Comparison of ENCODE assay signal across 14 mouse cellular contexts in genomic region chr6:96420515-96420914, GRCm38 (mm10).
DNase-seq lines count a peak whose midpoint lies in the region; ATAC-seq and TF ChIP-seq lines count a peak whose summit lies in the region.
"Had no signal": no experiment of that assay in that cellular context is flagged by ENCODE, and none has a peak within 500 bp of the region (broad histone marks: within the 10 kb centered on the region; RNA-seq: fewer than 3 reads in every experiment).

No protein-coding gene starts in this region.

- 0 out of 2 replicates have a peak, but pooled peaks have one; percentile 63 for ATAC-seq in hindbrain, embryonic 12.5 days (ENCODE audit: low FRiP score)
- ATAC-seq in hindbrain, postnatal 0 days: no peak
- peak; percentile 68; the same call in 1 of the 2 replicates for ATAC-seq in forebrain, embryonic 15.5 days (replicated peaks)
- peak; percentile 75; the same call in 1 of the 2 replicates for ATAC-seq in midbrain, embryonic 15.5 days (replicated peaks)
- ATAC-seq: lung, postnatal 0 days; Patski had no signal

- H3K9ac ChIP-seq in hindbrain, embryonic 12.5 days: no peak overlapping the region
- H3K9ac ChIP-seq in hindbrain, postnatal 0 days (replicated peaks; ENCODE audit: low read length): no peak overlapping the region
- H3K9ac ChIP-seq in forebrain, embryonic 15.5 days (replicated peaks): no peak overlapping the region
- H3K9ac ChIP-seq in midbrain, embryonic 15.5 days: no peak overlapping the region

- no peaks in the 10 kb centered on the region for H3K27me3 ChIP-seq in hindbrain, embryonic 12.5 days
- no peaks in the 10 kb centered on the region for H3K27me3 ChIP-seq in hindbrain, postnatal 0 days (ENCODE audit: insufficient read depth, low read length)
- H3K27me3 ChIP-seq in forebrain, embryonic 15.5 days: 0 out of 2 replicates have a peak, but pooled peaks cover 8% of the 10 kb centered on the region
- H3K27me3 ChIP-seq in midbrain, embryonic 15.5 days (replicated peaks): no peaks in the 10 kb centered on the region
- H3K27me3 ChIP-seq: Patski had no signal

- H3K4me3 ChIP-seq in hindbrain, embryonic 12.5 days: no peak overlapping the region
- H3K4me3 ChIP-seq in hindbrain, postnatal 0 days (ENCODE audit: low read length): no peak overlapping the region
- H3K4me3 ChIP-seq in forebrain, embryonic 15.5 days: no peak overlapping the region
- H3K4me3 ChIP-seq in midbrain, embryonic 15.5 days: no peak overlapping the region

- TF ChIP-seq CTCF in hindbrain, postnatal 0 days (IDR thresholded peaks at IDR 0.05; ENCODE audit: low read depth): no peak
- no peak for TF ChIP-seq CTCF in brain, embryonic 14.5 days (IDR thresholded peaks at IDR 0.05; ENCODE audit: borderline replicate concordance, extremely low read depth, insufficient read depth, insufficient read length)

- 0 out of 2 replicates have a peak, but pooled peaks cover 5% of the 10 kb centered on the region for H3K4me1 ChIP-seq in hindbrain, embryonic 12.5 days
- H3K4me1 ChIP-seq in hindbrain, postnatal 0 days (ENCODE audit: insufficient read depth, low read length): no peaks in the 10 kb centered on the region
- peaks cover 9% of the 10 kb centered on the region for H3K4me1 ChIP-seq in forebrain, embryonic 15.5 days
- peaks cover 8% of the 10 kb centered on the region; the same call in 1 of the 2 replicates for H3K4me1 ChIP-seq in midbrain, embryonic 15.5 days

- H3K9me3 ChIP-seq in hindbrain, embryonic 12.5 days (replicated peaks): no peaks in the 10 kb centered on the region
- H3K9me3 ChIP-seq in hindbrain, postnatal 0 days (ENCODE audit: low read length): no peaks in the 10 kb centered on the region
- no peaks in the 10 kb centered on the region for H3K9me3 ChIP-seq in forebrain, embryonic 15.5 days
- no peaks in the 10 kb centered on the region for H3K9me3 ChIP-seq in midbrain, embryonic 15.5 days

- H3K4me2 ChIP-seq in hindbrain, embryonic 12.5 days (replicated peaks): no peak overlapping the region
- no peak overlapping the region for H3K4me2 ChIP-seq in hindbrain, postnatal 0 days (ENCODE audit: low read depth, low read length)
- no peak overlapping the region for H3K4me2 ChIP-seq in forebrain, embryonic 15.5 days (replicated peaks)
- H3K4me2 ChIP-seq in midbrain, embryonic 15.5 days: no peak overlapping the region
- H3K4me2 ChIP-seq: heart, embryonic 11.5 days had no signal

- no peak for TF ChIP-seq POLR2A in brain, embryonic 14.5 days (IDR thresholded peaks at IDR 0.05; ENCODE audit: borderline replicate concordance, extremely low read depth, insufficient read depth, insufficient read length, poor library complexity, severe bottlenecking)

- H3K27ac ChIP-seq in hindbrain, embryonic 12.5 days: no peak overlapping the region
- no peak overlapping the region for H3K27ac ChIP-seq in hindbrain, postnatal 0 days
- H3K27ac ChIP-seq in forebrain, embryonic 15.5 days (replicated peaks): no peak overlapping the region
- no peak overlapping the region for H3K27ac ChIP-seq in midbrain, embryonic 15.5 days

- 12% methylated on average over 2 of the region's 2 CpGs for WGBS in hindbrain, embryonic 12.5 days
- 11% methylated on average over 2 of the region's 2 CpGs for WGBS in hindbrain, postnatal 0 days
- 1% methylated on average over 2 of the region's 2 CpGs for WGBS in forebrain, embryonic 15.5 days
- 14% methylated on average over 2 of the region's 2 CpGs for WGBS in midbrain, embryonic 15.5 days

- no peaks in the 10 kb centered on the region for H3K36me3 ChIP-seq in hindbrain, embryonic 12.5 days
- H3K36me3 ChIP-seq in hindbrain, postnatal 0 days (ENCODE audit: insufficient read depth, low read length): no peaks in the 10 kb centered on the region
- H3K36me3 ChIP-seq in forebrain, embryonic 15.5 days: no peaks in the 10 kb centered on the region
- no peaks in the 10 kb centered on the region for H3K36me3 ChIP-seq in midbrain, embryonic 15.5 days (replicated peaks)

- DNase-seq in hindbrain, postnatal 0 days (ENCODE audit: low spot score): no peak
- DNase-seq in brain, embryonic 14.5 days (ENCODE audit: low read depth): peak; percentile 76
- no peak for DNase-seq in frontal cortex, postnatal 25 days (ENCODE audit: low spot score in 2 of 2)
- no peak for DNase-seq in layer of hippocampus, postnatal 36 days
- no peak for DNase-seq in heart, postnatal 36 days
- DNase-seq: adrenal gland, postnatal 10 days; B cell, adult 2 months; left cerebral cortex, postnatal 4 days had no signal

- intact Hi-C loops in heart, postnatal 36 days (cut with DNase I): no loop called here
